Mouse (Mus musculus) liver, adult 2 months (tissue): ENCODE data around the gene Katnal1. TPM values are rescaled to one million over a fixed set of nuclear protein-coding genes. Genes with fewer than 3 reads are reported as not detected.

Experiments
- DNase-seq: peaks from one replicate; pipeline ENCODE4 v3.0.0-alpha.2; 2011; ENCODE audit warnings: low read depth, low spot score; ENCODE audit errors: extremely low read depth
- H3K27ac ChIP-seq: fragments of 200-500 bp; replicated peaks from 2 replicates; pipeline ENCODE4 v1.5.1; 2012; ENCODE audit warnings: low read depth, mild to moderate bottlenecking, control low read depth, inconsistent platforms, low read length; ENCODE audit not compliant: insufficient read depth
- H3K27me3 ChIP-seq: fragments of 200-500 bp; 2 replicates; pipeline ENCODE4 v1.6.1; 2012; ENCODE audit warnings: mild to moderate bottlenecking, moderate library complexity, low read length, inconsistent platforms; ENCODE audit not compliant: control insufficient read depth, insufficient read depth
- H3K36me3 ChIP-seq: fragments of 200-500 bp; 2 replicates; pipeline ENCODE4 v1.6.1; 2012; ENCODE audit warnings: low read length, inconsistent platforms; ENCODE audit not compliant: control insufficient read depth, insufficient read depth
- H3K4me1 ChIP-seq: fragments of 200-500 bp; 2 replicates; pipeline ENCODE4 v1.6.1; 2011; ENCODE audit warnings: low read length; ENCODE audit not compliant: control insufficient read depth, insufficient read depth
- H3K4me3 ChIP-seq: fragments of 200-500 bp; 2 replicates; pipeline ENCODE4 v1.5.1; 2011; ENCODE audit warnings: low read depth, mild to moderate bottlenecking, control low read depth, low read length, moderate library complexity; ENCODE audit not compliant: insufficient read depth
- H3K79me2 ChIP-seq: fragments of 200-500 bp; 2 replicates; pipeline ENCODE4 v1.6.1; 2012; ENCODE audit warnings: inconsistent platforms, mild to moderate bottlenecking, low read length, moderate library complexity; ENCODE audit not compliant: control insufficient read depth, insufficient read depth
- H3K9ac ChIP-seq: fragments of 200-500 bp; 2 replicates; pipeline ENCODE4 v1.6.1; 2012; ENCODE audit warnings: low read depth, mild to moderate bottlenecking, control low read depth, inconsistent platforms, low read length
- CTCF ChIP-seq: fragments of 200-500 bp; IDR thresholded peaks from 2 replicates; pipeline ENCODE4 v1.5.1; 2011; ENCODE audit warnings: low read depth, low read length, control low read depth
- POLR2A ChIP-seq: fragments of 200-500 bp; IDR thresholded peaks from 2 replicates; pipeline ENCODE4 v1.6.1; 2011; ENCODE audit warnings: low read length, control low read depth; ENCODE audit not compliant: insufficient read depth; ENCODE audit errors: extremely low read depth
- WGBS: fragments of 180-500 bp; shearing (Covaris S2); methylation state at CpG from one replicate; pipeline ENCODE4 v1.1.7; 2018; 5-methylcytosine and 5-hydroxymethylcytosine counted together
- polyA plus RNA-seq: library from polyadenylated mRNA; depleted of rRNA; stranded (reverse); fragments of >200 nt; gene quantifications from 2 replicates; pipeline ENCODE4 v1.2.3, GENCODE M21; 2012
- total RNA-seq: library from RNA; depleted of rRNA; stranded (reverse); fragments of >200 nt; gene quantifications from 2 replicates; pipeline ENCODE4 v1.2.3, GENCODE M21; 2014

Gene Katnal1
- total and polyA plus RNA-seq, 2 experiments = 1.5 to 3.9 TPM

DNA sequence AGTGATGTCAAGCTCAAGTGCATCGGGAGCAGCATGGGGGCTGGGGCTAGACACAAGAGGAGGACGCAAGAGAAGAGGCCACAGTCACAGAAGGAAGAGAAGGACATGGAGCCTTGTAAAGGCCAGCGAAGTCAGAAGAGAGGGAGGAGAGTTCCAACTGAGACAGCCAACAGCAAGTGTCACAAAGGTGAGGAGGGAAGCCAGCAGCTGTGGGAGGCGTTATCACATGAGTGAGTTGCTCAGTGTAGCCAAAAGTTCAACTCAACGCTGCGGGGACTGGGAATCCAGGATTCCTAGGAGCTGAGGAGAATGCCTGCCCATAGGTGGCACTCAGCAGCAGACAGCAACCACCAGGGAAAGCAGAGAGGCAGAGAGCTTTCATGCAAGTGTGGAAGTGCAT lies 19.7 kb downstream of the Katnal1 start:
- Histone ChIP-seq H3K4me1 (peaks cover 5% of the 10 kb centered on the region; the same call in 1 of the 2 replicates), H3K9ac (no peak overlapping the region), H3K27me3 (no peaks in the 10 kb centered on the region), H3K27ac (no peak overlapping the region), H3K36me3 (no peaks in the 10 kb centered on the region), H3K4me3 (no peak overlapping the region), H3K79me2 (no peaks in the 10 kb centered on the region)
- TF ChIP-seq CTCF = peak; percentile 45
- no peak for TF ChIP-seq POLR2A
- WGBS = 43% methylated on average over 6 of the region's 6 CpGs
- peak; percentile 71 for DNase-seq

DNA sequence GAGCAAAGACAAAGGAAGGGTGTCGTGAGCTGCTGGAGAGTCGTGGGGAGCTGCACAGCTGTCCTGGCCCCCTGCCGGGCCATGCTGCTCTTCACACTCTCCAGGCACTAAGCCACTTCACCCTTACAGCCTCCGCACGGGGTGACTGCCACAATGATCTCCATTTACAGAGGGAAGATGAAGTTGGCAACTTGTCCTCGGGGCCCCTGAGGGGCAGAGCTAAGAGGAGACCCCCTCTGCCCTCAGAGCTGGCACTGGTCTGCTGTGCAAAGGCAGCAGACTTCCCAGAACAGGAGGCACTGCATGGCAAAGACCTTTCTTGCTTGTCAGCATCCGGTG lies 20.1 kb downstream of the Katnal1 start:
- Histone ChIP-seq H3K4me1 (peaks cover 5% of the 10 kb centered on the region; the same call in 1 of the 2 replicates), H3K27me3 (no peaks in the 10 kb centered on the region), H3K36me3 (no peaks in the 10 kb centered on the region), H3K27ac (no peak overlapping the region), H3K79me2 (no peaks in the 10 kb centered on the region), H3K9ac (no peak overlapping the region), H3K4me3 (no peak overlapping the region)
- TF ChIP-seq CTCF (no peak), POLR2A (no peak)
- WGBS = 61% methylated on average over 7 of the region's 7 CpGs
- no peak for DNase-seq

GRCm38 (mm10) chr5:148908191-148909056 lies 20.7 kb downstream of the Katnal1 start:
- DNase-seq = no peak

DNA sequence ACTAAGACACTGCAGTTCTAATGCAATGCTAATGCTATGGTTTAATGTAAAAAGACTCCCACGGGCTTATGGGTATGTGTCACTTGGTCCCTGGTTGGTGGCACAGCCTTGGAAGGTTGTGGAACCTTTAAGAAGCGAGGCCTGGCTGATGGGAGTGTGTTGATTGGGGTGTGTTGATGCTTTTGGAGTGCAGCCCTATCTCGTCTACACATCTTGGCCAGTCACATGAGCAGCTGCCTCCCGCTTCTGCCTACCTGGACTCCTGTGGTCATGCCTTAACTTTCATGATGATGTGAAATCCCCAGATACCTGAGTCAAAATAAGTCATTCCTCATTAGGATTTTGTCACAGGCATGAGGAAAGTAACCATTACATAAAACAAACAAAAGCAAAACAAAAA lies 22.8 kb downstream of the Katnal1 start:
- H3K27ac ChIP-seq = no peak overlapping the region
- no peak for DNase-seq
- TF ChIP-seq CTCF (no peak), POLR2A (no peak)
- 83% methylated on average over 4 of the region's 4 CpGs for WGBS
- no peak overlapping the region for H3K9ac ChIP-seq
- H3K79me2 ChIP-seq = no peaks in the 10 kb centered on the region
- peaks cover 5% of the 10 kb centered on the region; the same call in 1 of the 2 replicates for H3K4me1 ChIP-seq
- no peaks in the 10 kb centered on the region for H3K27me3 ChIP-seq
- no peaks in the 10 kb centered on the region for H3K36me3 ChIP-seq
- H3K4me3 ChIP-seq = no peak overlapping the region

More at GRCm38 (mm10) chr5:148908191-148909056, 20.7 kb downstream of the Katnal1 start:
- 86% methylated on average over 17 of the region's 17 CpGs for WGBS
- Histone ChIP-seq H3K27me3 (no peaks in the 10 kb centered on the region), H3K9ac (no peak overlapping the region), H3K4me1 (peaks cover 5% of the 10 kb centered on the region; the same call in 1 of the 2 replicates), H3K4me3 (no peak overlapping the region), H3K79me2 (no peaks in the 10 kb centered on the region), H3K36me3 (no peaks in the 10 kb centered on the region), H3K27ac (no peak overlapping the region)
- TF ChIP-seq CTCF (no peak), POLR2A (no peak)

GRCm38 (mm10) chr5:148904846-148905245 lies 24.3 kb downstream of the Katnal1 start:
- 60% methylated on average over 6 of the region's 6 CpGs for WGBS
- H3K27ac ChIP-seq = no peak overlapping the region
- peaks cover 6% of the 10 kb centered on the region; the same call in 1 of the 2 replicates for H3K4me1 ChIP-seq

DNA sequence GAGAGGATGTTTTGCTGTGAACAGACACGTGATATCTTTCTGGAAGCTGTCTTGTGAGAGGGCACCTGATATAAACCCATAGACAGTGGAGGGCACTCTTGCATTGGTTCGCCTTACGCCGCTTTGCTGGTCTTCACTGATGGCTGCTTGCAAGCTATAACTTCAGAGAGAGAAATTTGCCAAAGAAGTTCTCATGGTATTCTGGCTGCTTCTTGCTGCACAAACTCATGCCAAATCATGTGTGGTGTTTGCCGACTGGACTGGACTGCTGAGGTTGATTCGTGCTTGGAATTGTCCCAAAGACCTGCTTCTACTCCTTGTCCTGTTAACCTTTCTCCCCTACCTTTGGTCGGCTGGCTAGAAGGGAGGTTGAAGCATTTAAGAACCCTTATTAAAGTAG lies 29.8 kb downstream of the Katnal1 start:
- Histone ChIP-seq H3K27me3 (no peaks in the 10 kb centered on the region), H3K4me1 (peaks cover 4% of the 10 kb centered on the region), H3K36me3 (no peaks in the 10 kb centered on the region), H3K79me2 (no peaks in the 10 kb centered on the region), H3K9ac (no peak overlapping the region), H3K27ac (no peak overlapping the region), H3K4me3 (no peak overlapping the region)
- no peak for TF ChIP-seq CTCF
- TF ChIP-seq POLR2A = no peak
- DNase-seq = peak; percentile 78
- WGBS = 68% methylated on average over 7 of the region's 7 CpGs

More at GRCm38 (mm10) chr5:148904846-148905245, 24.3 kb downstream of the Katnal1 start:
- H3K4me3 ChIP-seq = no peak overlapping the region
- TF ChIP-seq CTCF (peak; percentile 53; the same call in 1 of the 2 replicates), POLR2A (no peak)
- H3K36me3 ChIP-seq = no peaks in the 10 kb centered on the region
- no peaks in the 10 kb centered on the region for H3K27me3 ChIP-seq
- H3K9ac ChIP-seq = no peak overlapping the region
- peak; percentile 45 for DNase-seq
- H3K79me2 ChIP-seq = no peaks in the 10 kb centered on the region
